9 mouse cellular contexts compared by ENCODE assay signal in the genomic region with DNA sequence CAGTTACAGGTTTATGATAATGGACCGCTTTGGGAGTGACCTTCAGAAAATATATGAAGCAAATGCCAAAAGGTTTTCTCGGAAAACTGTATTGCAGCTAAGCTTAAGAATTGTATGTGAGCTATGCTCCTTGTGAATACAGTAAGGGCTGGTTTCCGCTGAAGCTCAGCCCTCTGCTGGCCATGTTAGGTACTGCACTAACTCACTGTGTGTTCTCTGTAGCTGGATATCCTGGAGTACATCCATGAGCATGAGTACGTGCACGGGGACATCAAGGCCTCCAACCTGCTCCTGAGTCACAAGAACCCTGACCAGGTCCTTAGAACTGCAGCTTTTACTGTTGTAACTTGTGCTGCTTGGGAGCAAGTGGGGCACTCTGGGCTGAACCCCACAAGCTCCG. TPM values are rescaled to one million over a fixed set of nuclear protein-coding genes. Genes with fewer than 3 reads are reported as not detected.
DNase-seq lines count a peak whose midpoint lies in the region; ATAC-seq and TF ChIP-seq lines count a peak whose summit lies in the region.
"Had no signal": no experiment of that assay in that cellular context is flagged by ENCODE, and none has a peak within 500 bp of the region (broad histone marks: within the 10 kb centered on the region; RNA-seq: fewer than 3 reads in every experiment).

No protein-coding gene starts in this region.

- H3K36me3 ChIP-seq in ES-E14 (ENCODE audit: control insufficient read depth, insufficient read depth, low read length, poor library complexity, severe bottlenecking), result peaks cover 29% of the 10 kb centered on the region
- H3K36me3 ChIP-seq in lung, postnatal 0 days (ENCODE audit: insufficient read depth, low read length), result no peaks in the 10 kb centered on the region

- H3K4me3 ChIP-seq in ES-E14 (ENCODE audit: insufficient read depth in 1 of 2, low read depth in 1 of 2, low read length in 2 of 2, poor library complexity in 1 of 2, severe bottlenecking in 1 of 2), result no peak overlapping the region
- H3K4me3 ChIP-seq in lung, postnatal 0 days (ENCODE audit: low read depth, low read length), result no peak overlapping the region
- H3K4me3 ChIP-seq: limb, embryonic 15.5 days had no signal

- peak; percentile 63 for DNase-seq in ES-E14 (ENCODE audit: low read depth, low spot score)
- peak; percentile 91 for DNase-seq in brain, embryonic 14.5 days (ENCODE audit: low read depth)
- peak; percentile 61 for DNase-seq in fibroblast of lung, adult 2 months (ENCODE audit: low read depth)
- peak; percentile 80 to 88 for DNase-seq in heart, postnatal 14 days
- peak; percentile 84 for DNase-seq in layer of hippocampus, adult 9-11 months
- peak; percentile 76 for DNase-seq in lung, postnatal 0 days (ENCODE audit: low spot score)
- peak; percentile 89 for DNase-seq in retina, embryonic 14.5 days (ENCODE audit: low spot score)
- DNase-seq in thymus, postnatal 36 days, result peak; percentile 63 to 73

- intact Hi-C loops in heart, postnatal 14 days (cut with DNase I), result loop anchor here (2.0 to 5.0 kb wide), 2 partner anchors 48 to 201 kb away; no protein-coding TSS in a partner anchor

- TF ChIP-seq EP300 in lung, postnatal 0 days (IDR thresholded peaks at IDR 0.05), result no peak

- in situ Hi-C loops in ES-E14 (cut with MboI; ENCODE audit: low sequenced_read_pairs in 2 of 2, unreplicated experiment in 2 of 2), result no loop called here

- no peak overlapping the region for H3K9ac ChIP-seq in ES-E14 (ENCODE audit: insufficient read depth, low read depth, low read length, poor library complexity, severe bottlenecking)
- H3K9ac ChIP-seq in lung, postnatal 0 days (replicated peaks; ENCODE audit: low read depth), result no peak overlapping the region
- H3K9ac ChIP-seq: limb, embryonic 15.5 days had no signal

- H3K27ac ChIP-seq in ES-E14 (ENCODE audit: insufficient read depth, low read depth, low read length, poor library complexity, severe bottlenecking), result no peak overlapping the region
- H3K27ac ChIP-seq in lung, postnatal 0 days (ENCODE audit: low read length), result no peak overlapping the region
- H3K27ac ChIP-seq: limb, embryonic 15.5 days had no signal

- peaks cover 0 to 2% of the 10 kb centered on the region in 2 experiments; a peak in 1 of 4 replicates for H3K4me1 ChIP-seq in ES-E14 (ENCODE audit: control insufficient read depth in 2 of 2, insufficient read depth in 2 of 2, low read length in 2 of 2, poor library complexity in 1 of 2)
- H3K4me1 ChIP-seq in lung, postnatal 0 days (ENCODE audit: insufficient read depth, low read depth, low read length), result no peaks in the 10 kb centered on the region
- H3K4me1 ChIP-seq: limb, embryonic 15.5 days had no signal

- TF ChIP-seq POLR2A in brain, embryonic 14.5 days (IDR thresholded peaks at IDR 0.05; ENCODE audit: borderline replicate concordance, extremely low read depth, insufficient read depth, insufficient read length, poor library complexity, severe bottlenecking), result no peak

- TF ChIP-seq CTCF in brain, embryonic 14.5 days (IDR thresholded peaks at IDR 0.05; ENCODE audit: borderline replicate concordance, extremely low read depth, insufficient read depth, insufficient read length), result peak; percentile 87; the same call in 1 of the 2 replicates
- TF ChIP-seq CTCF in lung, postnatal 0 days (IDR thresholded peaks at IDR 0.05), result peak; percentile 98

- peak; percentile 85 for ATAC-seq in lung, postnatal 0 days

- no peak overlapping the region for H3K4me2 ChIP-seq in lung, postnatal 0 days (replicated peaks; ENCODE audit: low read depth, low read length)
- H3K4me2 ChIP-seq: limb, embryonic 15.5 days had no signal

- WGBS in lung, postnatal 0 days, result 30% methylated on average over 6 of the region's 6 CpGs

- H3K9me3 ChIP-seq in ES-E14 (ENCODE audit: control insufficient read depth, insufficient read depth, low read depth, low read length), result no peaks in the 10 kb centered on the region
- no peaks in the 10 kb centered on the region for H3K9me3 ChIP-seq in lung, postnatal 0 days (ENCODE audit: low read length)
- H3K9me3 ChIP-seq: limb, embryonic 15.5 days had no signal

- H3K27me3 ChIP-seq in lung, postnatal 0 days (replicated peaks; ENCODE audit: insufficient read depth, low read length), result no peaks in the 10 kb centered on the region
- H3K27me3 ChIP-seq: limb, embryonic 15.5 days had no signal

TF ChIP-seq in ES-E14, 5 proteins besides CTCF, POLR2A, EP300 and RAD21:
- TF ChIP-seq MAFK (IDR thresholded peaks at IDR 0.05; ENCODE audit: insufficient read depth, low read depth, low read length) (no peak), HCFC1 (IDR thresholded peaks at IDR 0.05; ENCODE audit: borderline replicate concordance, insufficient read depth, low read length) (no peak), ZC3H11A (IDR thresholded peaks at IDR 0.05; ENCODE audit: borderline replicate concordance, low read depth, low read length) (0 out of 2 replicates have a peak, but pooled peaks have one; percentile 30), CHD2 (IDR thresholded peaks at IDR 0.05; ENCODE audit: low read depth, low read length) (no peak)

RNA-seq across cellular contexts. Expression of a gene that starts 45.8 kb away (rescaled TPM):
- total RNA-seq in ES-E14 (2012; rRNA removed), result 46.7 and 56.6 TPM in 2 replicates
- polyA plus RNA-seq in brain, embryonic 14.5 days (2012; rRNA removed), result 29.3 and 35.7 TPM in 2 replicates
- total RNA-seq in heart, postnatal 14 days (2021), result 10 to 100 TPM; 10.3 TPM
- polyA plus RNA-seq in lung, postnatal 0 days (2015; fragmentation: Nextera tagmentation; extraction: Ambion mirVana), result 23.6 and 26.4 TPM in 2 replicates
